Mouse (Mus musculus): Measurements from ENCODE around the gene Rsrp1. TPM values are rescaled to one million over a fixed set of nuclear protein-coding genes. Genes with fewer than 3 reads are reported as not detected.

Gene Rsrp1
- total RNA-seq, 2 experiments from 2014 or later = 76.9 to 163 TPM

DNA sequence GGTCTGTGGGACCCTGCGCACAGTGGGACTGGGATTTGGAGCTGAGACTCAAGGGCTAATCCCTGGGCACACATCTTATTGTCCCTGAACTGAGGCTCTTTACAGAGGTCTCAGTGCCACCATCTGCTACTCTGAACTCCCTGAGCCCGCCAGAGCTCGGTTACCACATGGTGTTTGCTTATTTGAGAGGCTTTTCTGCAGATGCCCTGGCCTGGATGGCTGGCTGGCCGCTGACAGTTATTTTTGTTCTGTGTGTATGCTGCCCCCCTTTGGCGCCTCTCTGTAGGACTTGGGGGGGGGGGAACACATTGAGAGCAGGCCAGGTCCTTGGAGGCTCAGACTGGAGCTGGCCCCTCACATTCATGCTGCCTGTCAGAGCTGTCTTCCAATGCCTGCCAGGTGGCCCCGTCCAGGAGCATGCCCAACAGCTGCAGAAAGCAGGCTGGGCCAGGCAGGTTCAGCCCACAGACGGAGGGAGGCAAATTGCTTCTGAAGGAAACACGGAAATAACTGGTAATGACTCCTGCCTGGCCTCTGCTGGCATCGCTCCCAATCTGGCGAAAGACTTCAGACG, 27.2 kb downstream of the Rsrp1 start:
- peak; percentile 45 for DNase-seq
- intact Hi-C loops (cut with DNase I; ENCODE audit: low total_unique reads) = no loop called here

DNA sequence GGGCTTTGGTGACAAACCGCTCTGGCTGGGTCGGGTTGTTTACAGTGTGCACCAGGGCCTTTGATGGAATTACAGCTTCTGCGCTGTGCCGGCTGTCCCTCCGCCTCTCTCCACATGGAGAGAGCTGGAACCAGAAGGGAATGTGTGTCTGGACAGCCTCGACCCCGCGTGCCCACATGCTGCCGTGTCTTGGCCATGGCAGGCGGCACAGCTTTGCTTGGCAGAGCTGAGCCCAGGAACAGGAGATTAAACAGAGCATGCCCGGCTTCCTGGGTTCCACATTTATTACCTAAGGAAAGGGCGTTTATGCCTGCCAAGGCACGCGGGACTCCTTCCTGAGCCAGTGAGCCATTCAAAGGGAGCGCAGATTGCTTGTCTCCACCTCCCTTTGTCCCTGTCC, 31.1 kb downstream of the Rsrp1 start:
- peak; percentile 51 for DNase-seq
- intact Hi-C loops (cut with DNase I; ENCODE audit: low total_unique reads) = no loop called here

DNA sequence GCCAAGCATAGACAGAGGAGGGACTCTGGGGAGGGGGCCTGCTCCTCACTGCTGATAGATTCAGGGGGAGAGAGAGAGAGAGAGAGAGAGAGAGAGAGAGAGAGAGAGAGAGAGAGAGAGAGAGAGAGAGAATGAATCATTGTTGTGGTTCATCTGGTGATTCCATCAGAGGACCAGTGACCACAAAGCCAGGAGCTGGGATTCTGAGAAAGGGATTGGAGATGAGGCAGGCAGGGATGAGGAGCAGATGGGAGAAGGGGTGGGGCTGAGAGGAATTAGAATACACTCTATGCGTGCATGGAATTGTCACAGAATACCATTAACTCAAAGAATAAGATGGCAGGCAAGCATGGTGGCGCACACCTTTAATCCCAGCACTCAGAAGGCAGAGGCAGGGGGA, 31.8 kb downstream of the Rsrp1 start:
- intact Hi-C loops (cut with DNase I; ENCODE audit: low total_unique reads) = no loop called here
- DNase-seq = no peak

DNA sequence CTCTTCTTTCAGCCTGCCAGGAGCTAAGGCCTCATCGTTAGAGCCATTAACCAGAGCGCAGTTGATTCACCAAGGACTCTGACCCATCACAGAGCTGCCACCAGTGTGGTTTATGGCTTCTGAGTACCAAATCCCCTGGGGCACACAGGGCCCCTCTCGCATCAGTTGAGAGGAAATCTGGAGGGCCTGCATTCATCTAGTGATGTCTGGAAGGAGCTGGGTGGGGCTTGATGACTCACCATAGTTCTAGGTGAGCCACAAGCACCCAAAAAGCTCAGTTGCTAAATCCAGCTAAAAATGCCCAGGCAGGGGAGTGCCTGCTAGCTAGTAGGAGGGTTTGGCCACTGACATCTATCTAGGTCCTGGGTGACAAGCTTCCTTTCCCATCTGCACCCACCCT, 32.5 kb downstream of the Rsrp1 start:
- intact Hi-C loops (cut with DNase I; ENCODE audit: low total_unique reads) = no loop called here
- DNase-seq = no peak

DNA sequence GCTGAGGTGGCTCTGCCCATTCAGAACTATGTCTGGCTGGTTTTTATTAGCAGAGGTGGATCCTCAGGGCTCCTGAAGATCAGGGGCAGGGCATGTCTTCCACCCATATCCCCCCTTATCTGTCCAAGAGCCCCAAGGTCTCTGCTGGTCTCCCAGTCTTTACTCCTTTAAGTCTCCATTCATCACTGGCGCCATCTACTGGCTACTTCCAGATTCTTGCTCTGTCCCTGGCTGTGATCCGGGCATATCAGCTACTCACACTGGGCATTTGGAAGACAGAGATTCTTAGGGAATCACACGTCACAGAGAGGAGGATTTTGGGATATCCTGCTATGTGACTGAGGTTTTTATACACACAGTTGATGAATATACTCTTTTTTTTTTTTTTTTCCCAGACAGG, 32.9 kb downstream of the Rsrp1 start:
- DNase-seq = peak; percentile 63
- intact Hi-C loops (cut with DNase I; ENCODE audit: low total_unique reads) = no loop called here

DNA sequence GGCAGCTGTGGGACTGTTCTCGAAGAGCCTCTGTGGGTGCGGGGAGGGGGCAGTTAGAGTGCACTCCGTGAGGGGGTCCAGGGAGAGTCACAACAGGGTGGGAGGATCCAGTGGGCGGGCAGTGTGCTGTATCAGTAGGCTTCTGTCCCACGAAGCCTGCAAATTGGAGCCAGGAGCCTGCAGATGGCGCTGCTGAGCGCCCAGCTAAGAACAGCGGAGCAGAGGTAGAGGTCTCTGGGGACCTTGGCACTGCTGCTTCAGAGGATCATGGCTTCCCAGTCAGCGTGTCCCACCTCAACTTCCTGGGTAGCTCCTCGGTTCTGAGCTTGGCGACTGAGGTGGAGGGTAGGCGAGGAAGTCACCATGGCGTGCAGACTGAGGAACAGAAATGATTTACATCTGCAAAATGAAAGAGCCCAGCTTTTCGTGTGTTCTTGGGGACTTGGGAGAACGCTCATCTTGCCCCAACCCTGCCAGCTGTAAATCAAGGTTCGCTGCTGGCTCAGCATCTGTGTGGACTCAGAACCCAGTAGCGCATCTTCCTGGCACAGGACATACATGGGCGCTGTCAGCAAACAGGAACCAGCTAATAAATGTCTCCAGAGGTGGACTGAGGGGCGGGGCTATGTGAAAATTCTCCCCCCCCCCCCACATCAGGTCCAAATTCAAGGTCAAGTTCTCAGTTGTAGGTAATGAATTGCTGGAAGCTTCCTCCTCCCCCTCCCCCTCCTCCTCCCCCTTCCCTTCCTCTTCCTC, 39.8 kb downstream of the Rsrp1 start:
- intact Hi-C loops (cut with DNase I; ENCODE audit: low total_unique reads) = loop anchor here (10.0 kb wide), 1 partner anchor 52 kb away; no protein-coding TSS in a partner anchor
- no peak for DNase-seq

DNA sequence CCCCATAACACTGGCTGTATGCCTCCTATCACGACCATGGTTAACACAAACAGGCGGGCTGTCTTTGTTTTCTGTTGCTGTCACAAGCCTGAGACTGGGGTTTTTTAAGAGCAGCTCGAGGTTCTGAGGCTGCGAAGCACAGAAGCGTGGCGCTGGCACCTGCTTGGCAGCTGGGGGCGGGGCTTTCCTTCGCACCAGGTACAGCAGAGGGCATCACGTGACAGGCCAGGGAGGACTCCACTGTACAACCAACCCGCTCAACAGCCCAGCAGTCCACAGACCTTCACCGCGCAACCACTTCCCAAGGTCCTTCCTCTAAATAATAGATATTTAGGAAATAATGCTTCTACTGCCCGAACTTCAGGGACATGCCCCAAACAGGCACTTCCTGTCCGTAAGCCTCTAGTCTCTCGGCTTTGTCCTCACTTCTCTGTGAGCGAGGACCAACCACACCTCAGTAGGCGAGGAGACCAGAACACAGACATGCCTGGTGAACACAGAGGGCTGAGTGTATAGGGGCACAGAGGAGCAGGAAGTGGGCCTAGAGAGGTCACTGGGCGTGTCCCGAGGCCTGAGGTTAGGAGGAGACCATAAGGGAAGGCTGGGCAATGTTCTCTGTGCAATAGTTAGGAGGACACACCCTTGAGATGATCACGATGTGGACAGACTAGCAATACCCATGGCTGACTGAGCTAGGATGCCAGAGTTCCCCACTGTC, 44.7 kb downstream of the Rsrp1 start:
- no peak for DNase-seq
- intact Hi-C loops (cut with DNase I; ENCODE audit: low total_unique reads) = loop anchor here (10.0 kb wide), 1 partner anchor 47 kb away; no protein-coding TSS in a partner anchor

DNA sequence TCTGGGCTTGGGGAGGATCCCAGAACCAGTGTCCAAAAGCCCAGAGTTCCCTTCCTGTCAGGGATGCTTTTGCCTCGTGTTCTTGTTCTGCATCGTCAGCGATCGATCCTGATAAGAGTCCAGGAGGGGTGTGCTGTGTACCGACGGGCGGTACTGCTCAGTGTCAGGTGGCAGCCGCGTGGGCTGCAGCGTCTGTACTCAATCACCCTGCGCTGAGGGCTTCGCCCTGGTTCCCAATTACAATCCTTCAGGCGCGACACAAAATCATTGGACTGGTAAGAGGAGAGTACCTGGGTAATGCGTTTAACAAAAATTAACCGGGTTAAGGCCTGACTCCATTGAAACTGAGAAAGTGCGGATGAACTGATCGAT, 45.2 kb downstream of the Rsrp1 start:
- DNase-seq = no peak
- intact Hi-C loops (cut with DNase I; ENCODE audit: low total_unique reads) = loop anchor here (10.0 kb wide), 1 partner anchor 46 kb away; no protein-coding TSS in a partner anchor

DNA sequence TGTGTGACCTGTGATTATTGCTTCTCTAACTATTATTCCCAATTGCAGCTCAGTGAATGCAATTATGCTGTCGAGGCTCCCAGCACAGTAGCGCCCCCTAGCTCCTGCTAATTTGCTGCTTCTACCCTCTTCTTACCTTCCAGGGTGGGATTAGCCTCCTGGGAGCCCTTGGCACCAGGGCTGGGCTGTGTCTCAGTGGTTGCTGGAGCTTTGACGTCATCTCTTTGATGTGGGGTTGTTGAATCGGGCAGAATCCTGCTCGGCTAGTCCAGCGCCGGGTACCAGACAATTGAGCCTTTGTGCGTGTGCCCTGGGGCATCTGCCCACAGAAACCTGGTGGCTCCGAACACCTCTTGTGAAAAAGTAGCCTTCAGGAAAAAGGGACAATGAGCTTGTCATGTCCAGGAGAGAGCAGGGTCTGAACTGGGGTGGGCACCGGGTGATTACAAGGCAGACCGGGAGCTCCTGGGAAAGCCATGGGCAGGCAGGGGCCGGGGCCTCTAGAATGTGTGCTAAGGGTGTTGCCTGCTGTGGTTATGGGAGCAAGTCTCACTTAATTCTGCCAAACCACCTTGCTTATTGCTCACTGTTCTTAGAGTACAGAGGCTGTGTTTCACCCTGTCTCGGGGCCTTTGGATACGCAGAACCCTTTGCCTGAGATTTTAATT, 52.0 kb downstream of the Rsrp1 start:
- intact Hi-C loops (cut with DNase I; ENCODE audit: low total_unique reads) = no loop called here
- no peak for DNase-seq

DNA sequence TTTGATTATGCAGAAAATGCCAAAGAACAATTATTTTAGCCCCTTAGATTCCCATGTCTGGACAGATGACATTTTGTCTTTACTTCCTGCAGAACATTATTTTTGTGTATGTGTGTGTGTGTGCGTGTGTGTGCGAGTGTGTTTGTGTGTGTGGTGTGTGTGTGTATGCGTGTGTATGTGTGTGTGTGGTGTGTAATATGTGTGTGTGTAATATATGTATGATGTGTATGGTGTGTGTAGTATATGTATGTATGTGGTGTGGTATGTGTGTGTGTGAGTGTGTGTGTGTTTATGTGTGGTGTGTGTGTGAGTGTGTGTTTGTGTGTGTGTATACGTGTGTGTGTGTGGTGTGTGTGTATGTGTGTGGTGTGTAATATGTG, 52.5 kb downstream of the Rsrp1 start:
- no peak for DNase-seq
- intact Hi-C loops (cut with DNase I; ENCODE audit: low total_unique reads) = no loop called here

Other genes with a start within 250 kb of the Rsrp1 start
- 1 to 10 TPM; 7.9 to 9.5 TPM for gene Man1c1, start 219.3 kb upstream of the Rsrp1 start, total RNA-seq (2021)
- gene Ldlrap1, start 155.6 kb upstream of the Rsrp1 start, total RNA-seq (2021) = 10 to 100 TPM in 1 of 2 experiments, 1 to 10 TPM in 1; 9.2 to 10.2 TPM
- 10 to 100 TPM; 13.6 to 14.5 TPM for gene Maco1, start 70.2 kb upstream of the Rsrp1 start, total RNA-seq (2021)
- under 1 TPM; 0.20 to 0.39 TPM for gene Rhd, start 59.1 kb upstream of the Rsrp1 start, total RNA-seq (2021)
- 10 to 100 TPM; 41.1 to 45.9 TPM for gene Tmem50a, start 8.6 kb upstream of the Rsrp1 start, total RNA-seq (2021)
- gene Syf2, start 7.3 kb downstream of the Rsrp1 start, total RNA-seq (2021) = 10 to 100 TPM; 34.1 to 39.6 TPM
- gene Runx3, start 197.1 kb downstream of the Rsrp1 start, total RNA-seq (2021) = under 1 TPM; 0.22 to 0.41 TPM

Measured in gastrocnemius, postnatal 14 days (tissue).